Mouse (Mus musculus): ENCODE data around the gene Ddi2.

DNA sequence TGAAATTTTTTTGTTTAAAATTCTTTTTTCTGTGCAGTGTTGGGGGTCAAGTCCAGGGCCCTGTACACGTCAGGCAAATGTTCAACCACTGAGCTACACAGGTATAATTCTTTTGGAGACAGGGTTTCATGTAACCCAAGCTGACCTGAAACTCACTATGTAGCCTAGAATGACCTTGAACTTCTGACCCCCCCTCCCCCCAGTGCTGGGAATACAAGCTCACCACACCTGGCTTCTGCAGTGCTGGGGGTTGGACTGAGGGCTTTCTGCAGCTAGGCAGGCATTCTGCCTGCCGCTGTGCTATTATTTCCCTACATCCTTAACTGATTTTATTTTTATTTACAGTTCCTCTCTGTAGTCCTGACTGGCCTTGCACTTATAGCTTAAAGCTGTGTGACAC, 44.2 kb downstream of the Ddi2 start:
- no peak for TF ChIP-seq POLR2A (IDR thresholded peaks at IDR 0.05; ENCODE audit: low read depth, low read length)
- no peak for TF ChIP-seq CTCF (conservative IDR thresholded peaks at IDR 0.05; ENCODE audit: insufficient read depth, insufficient read length, low read depth, low read length)

Data from kidney, adult 2 months (tissue).